Mouse (Mus musculus) myocyte (in vitro differentiated cells): ENCODE data around the gene Cdiptos.

Experiments used
- CEBPB ChIP-seq: IDR thresholded peaks from 2 replicates; pipeline ENCODE4 v1.6.1; 2011; ENCODE audit warnings: mild to moderate bottlenecking, moderate library complexity; ENCODE audit not compliant: poor library complexity, insufficient read depth, severe bottlenecking
- E2F4 ChIP-seq: IDR thresholded peaks from one replicate; pipeline ENCODE4 v1.6.1; 2011; ENCODE audit warnings: mild to moderate bottlenecking, control low read depth, moderate library complexity; ENCODE audit not compliant: insufficient read depth
- MAX ChIP-seq: IDR thresholded peaks from one replicate; pipeline ENCODE4 v1.6.1; 2011; ENCODE audit warnings: low read depth, mild to moderate bottlenecking, control low read depth
- POLR2A ChIP-seq: IDR thresholded peaks from one replicate; pipeline ENCODE4 v1.6.1; 2011; ENCODE audit warnings: low read depth, mild to moderate bottlenecking, control low read depth, moderate library complexity; ENCODE audit not compliant: insufficient read length
- SRF ChIP-seq: IDR thresholded peaks from one replicate; pipeline ENCODE4 v1.6.1; 2011; ENCODE audit warnings: low read depth; ENCODE audit not compliant: control insufficient read depth, insufficient read length
- USF1 ChIP-seq: IDR thresholded peaks from one replicate; pipeline ENCODE4 v1.6.1; 2011; ENCODE audit warnings: low read depth, mild to moderate bottlenecking, control low read depth, moderate library complexity

DNA sequence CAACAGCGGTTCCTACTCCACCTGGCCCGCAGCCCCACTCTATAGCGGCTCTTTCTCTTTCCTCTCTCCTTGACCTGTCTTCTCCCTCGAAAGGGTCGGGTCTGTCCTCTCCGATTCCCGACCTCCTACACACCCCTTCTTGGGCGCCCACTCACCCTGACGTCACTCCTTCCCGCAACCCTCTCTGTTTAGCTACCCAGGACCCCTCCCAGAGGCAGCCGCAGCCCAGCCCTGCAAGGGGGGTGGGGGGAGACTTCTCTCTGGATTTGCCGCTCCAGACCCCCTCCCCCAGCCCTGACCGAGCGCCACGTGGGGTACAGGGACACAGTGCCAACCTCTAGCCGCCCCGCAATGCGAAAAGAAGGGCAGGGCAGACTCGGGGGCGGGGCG lies 26.5 kb downstream of the Cdiptos start, which contains the start of gene Asphd1:
- TF ChIP-seq CEBPB (no peak), POLR2A (no peak), MAX (no peak), SRF (no peak), E2F4 (no peak), USF1 (no peak)
